Mouse (Mus musculus): ENCODE measurements around the gene Tshz3. TPM values are rescaled to one million over a fixed set of nuclear protein-coding genes. Genes with fewer than 3 reads are reported as not detected.

Gene Tshz3
- polyA plus RNA-seq, 1 experiment: 34.9 TPM

DNA sequence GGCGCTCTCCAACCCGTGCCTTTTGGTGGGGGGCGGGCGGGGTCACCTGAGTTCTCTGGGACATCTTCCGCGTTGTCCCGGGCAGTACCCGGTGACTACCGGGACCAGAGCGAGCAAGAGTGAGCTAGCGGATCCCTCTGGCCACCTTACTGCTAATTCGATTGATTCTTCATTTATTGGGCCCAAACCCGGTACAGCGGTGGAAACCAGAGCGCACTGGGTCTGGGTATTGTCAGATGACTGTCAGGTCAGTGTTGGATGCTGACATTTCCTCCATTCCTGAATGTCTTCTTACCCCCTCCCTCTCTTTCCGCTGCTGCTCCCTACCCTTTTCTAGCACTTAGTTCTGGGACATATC is 650 bp downstream of the Tshz3 start:
- TF ChIP-seq CTCF (IDR thresholded peaks at IDR 0.05; ENCODE audit: borderline replicate concordance, extremely low read depth, insufficient read depth, insufficient read length): no peak
- no peak for TF ChIP-seq POLR2A (IDR thresholded peaks at IDR 0.05; ENCODE audit: borderline replicate concordance, extremely low read depth, insufficient read depth, insufficient read length, poor library complexity, severe bottlenecking)
- DNase-seq (ENCODE audit: low read depth): peak; percentile 36

DNA sequence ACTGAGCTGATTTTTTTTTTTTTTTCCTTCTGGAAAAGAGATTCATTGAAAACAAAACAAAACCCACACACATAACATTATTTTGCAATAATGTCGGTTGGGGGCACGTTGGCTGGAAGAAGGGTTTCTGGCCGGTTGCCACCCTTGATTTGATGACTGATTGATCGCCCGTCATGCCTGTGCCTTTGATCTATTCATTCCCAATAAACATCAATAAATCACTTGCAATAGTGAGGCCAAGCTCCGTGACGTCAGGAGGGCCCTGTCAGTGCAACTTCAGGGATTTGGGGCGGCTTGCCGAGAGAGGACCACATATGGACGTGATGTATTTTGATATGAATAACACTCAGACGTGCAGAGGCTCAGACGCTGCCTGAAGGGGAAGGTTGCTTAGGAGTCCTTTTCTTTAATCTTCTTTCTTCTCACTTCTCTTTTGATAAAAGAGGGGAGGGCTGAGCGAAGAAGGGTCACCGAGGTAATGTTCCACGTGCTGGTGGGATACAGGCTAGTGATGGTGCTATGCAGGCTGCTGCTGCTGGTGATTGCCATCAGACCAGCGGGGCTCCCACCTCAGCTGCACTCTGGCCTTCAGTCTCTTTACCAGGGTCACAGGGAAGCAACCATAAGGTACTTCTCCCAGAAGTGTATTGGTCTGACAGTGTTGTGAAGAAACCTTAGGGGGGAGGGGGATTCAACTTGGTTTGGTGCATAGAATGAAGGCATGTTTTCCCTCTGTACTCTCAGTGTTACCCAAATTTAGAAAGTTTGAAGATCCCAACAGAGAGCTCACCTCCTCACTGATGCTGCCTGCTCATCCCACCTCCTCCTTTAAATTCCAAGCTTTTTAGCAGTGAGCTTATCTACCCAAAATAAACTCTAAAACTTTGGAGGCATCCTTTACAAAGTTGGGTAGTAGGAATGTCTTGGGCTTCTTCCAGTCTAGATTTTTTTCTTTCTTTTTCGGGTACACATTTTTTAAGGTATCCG is 1.4 kb downstream of the Tshz3 start:
- TF ChIP-seq POLR2A (IDR thresholded peaks at IDR 0.05; ENCODE audit: borderline replicate concordance, extremely low read depth, insufficient read depth, insufficient read length, poor library complexity, severe bottlenecking) (no peak), CTCF (IDR thresholded peaks at IDR 0.05; ENCODE audit: borderline replicate concordance, extremely low read depth, insufficient read depth, insufficient read length) (no peak)
- DNase-seq (ENCODE audit: low read depth): peak; percentile 50

DNA sequence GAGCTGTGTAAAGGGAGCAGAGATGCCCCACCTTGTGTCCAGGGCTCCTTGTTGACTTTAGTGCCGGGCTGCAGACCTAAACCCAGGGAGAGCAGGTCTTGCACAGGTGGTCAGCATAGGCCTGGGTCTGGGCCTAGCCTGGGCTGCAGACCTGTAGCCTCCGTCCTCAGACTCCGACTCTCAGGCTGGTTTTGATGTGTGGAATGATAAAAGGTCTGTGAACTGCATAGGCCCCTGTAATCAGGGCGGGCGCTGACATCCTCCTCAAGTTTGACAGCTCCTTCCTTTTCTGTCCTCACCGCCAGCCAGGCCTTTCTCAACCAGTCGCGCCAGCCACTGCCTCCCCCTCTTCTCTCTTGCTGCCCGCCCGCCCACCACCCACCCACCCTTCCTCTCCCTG is 8.7 kb downstream of the Tshz3 start:
- TF ChIP-seq POLR2A (IDR thresholded peaks at IDR 0.05; ENCODE audit: borderline replicate concordance, extremely low read depth, insufficient read depth, insufficient read length, poor library complexity, severe bottlenecking) (no peak), CTCF (IDR thresholded peaks at IDR 0.05; ENCODE audit: borderline replicate concordance, extremely low read depth, insufficient read depth, insufficient read length) (no peak)
- DNase-seq (ENCODE audit: low read depth): peak; percentile 70

GRCm38 (mm10) chr7:36707266-36707665 is 9.3 kb downstream of the Tshz3 start:
- DNase-seq (ENCODE audit: low read depth): peak; percentile 91
- no peak for TF ChIP-seq CTCF (IDR thresholded peaks at IDR 0.05; ENCODE audit: borderline replicate concordance, extremely low read depth, insufficient read depth, insufficient read length)
- TF ChIP-seq POLR2A (IDR thresholded peaks at IDR 0.05; ENCODE audit: borderline replicate concordance, extremely low read depth, insufficient read depth, insufficient read length, poor library complexity, severe bottlenecking): no peak

DNA sequence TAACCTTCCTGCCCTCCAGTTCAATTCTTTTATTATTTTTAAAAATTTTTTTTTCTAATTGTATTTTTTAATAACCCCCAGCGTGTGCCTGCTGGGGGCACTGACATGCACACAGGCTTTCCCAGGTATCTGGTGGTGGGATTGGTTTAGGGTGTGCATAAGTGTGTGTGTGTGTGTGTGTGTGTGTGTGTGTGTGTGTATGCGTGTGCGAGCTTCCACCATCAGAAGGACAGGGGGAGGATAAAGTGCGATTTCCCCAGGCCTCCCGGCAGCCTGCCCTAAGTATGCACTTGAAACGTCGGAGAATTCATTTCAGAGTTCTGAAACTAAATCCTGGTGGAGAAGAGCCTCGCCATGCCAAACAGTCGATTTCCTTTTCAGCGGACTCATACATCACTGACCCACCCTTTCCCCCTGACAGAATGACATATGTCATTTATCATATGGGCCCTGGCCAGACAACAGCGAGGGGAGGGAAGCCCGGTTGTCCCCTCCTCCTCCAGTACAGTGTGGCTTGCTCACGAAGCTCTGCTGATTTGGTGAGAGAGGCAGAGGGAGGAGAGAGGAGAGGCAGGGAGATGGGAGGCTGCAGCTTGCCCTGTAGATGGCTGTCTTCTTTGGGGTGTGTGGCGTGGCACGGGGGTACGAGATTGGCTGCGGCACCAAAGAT is 9.9 kb downstream of the Tshz3 start:
- TF ChIP-seq CTCF (IDR thresholded peaks at IDR 0.05; ENCODE audit: borderline replicate concordance, extremely low read depth, insufficient read depth, insufficient read length) (no peak), POLR2A (IDR thresholded peaks at IDR 0.05; ENCODE audit: borderline replicate concordance, extremely low read depth, insufficient read depth, insufficient read length, poor library complexity, severe bottlenecking) (no peak)
- peak; percentile 66 for DNase-seq (ENCODE audit: low read depth)

DNA sequence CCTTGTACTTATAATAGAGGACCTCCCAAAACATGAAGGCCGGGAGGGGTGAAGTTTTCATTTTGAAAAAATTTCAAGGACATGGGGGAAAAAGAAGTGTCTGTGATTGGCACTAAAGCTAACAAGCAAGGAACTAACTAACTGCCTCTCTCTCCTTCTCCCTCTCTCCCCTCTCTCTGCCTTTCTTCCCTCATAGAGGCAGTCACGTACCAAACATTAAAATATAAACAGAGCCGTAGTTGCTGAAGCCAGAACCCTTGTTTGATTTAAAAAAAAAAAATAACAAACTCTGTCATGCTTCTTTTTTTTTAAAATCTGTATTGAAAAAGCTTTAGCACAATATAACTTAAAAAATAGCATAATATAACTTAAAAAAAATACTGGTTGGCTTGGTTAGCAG is 10.9 kb downstream of the Tshz3 start:
- TF ChIP-seq CTCF (IDR thresholded peaks at IDR 0.05; ENCODE audit: borderline replicate concordance, extremely low read depth, insufficient read depth, insufficient read length) (no peak), POLR2A (IDR thresholded peaks at IDR 0.05; ENCODE audit: borderline replicate concordance, extremely low read depth, insufficient read depth, insufficient read length, poor library complexity, severe bottlenecking) (no peak)
- no peak for DNase-seq (ENCODE audit: low read depth)

DNA sequence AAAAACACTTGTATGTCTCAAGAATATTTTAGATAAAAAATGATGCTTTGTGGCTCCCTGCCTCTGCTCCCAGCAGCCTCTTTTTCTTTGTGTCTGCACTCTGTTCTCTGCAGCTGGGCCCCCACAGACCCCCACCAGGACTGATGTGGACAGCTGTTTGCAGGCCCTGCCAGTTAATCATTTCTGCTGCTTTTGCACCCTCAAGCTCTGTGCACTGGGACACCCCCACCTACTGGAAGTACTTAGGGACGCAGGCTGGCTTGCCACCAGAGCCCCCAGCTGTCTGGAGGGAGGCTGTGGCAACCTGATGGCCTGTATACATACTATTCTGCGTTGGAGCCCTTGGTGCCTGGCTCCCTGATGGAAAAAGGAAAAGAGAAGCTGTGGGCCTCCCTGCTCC is 11.3 kb downstream of the Tshz3 start:
- TF ChIP-seq CTCF (IDR thresholded peaks at IDR 0.05; ENCODE audit: borderline replicate concordance, extremely low read depth, insufficient read depth, insufficient read length) (peak; percentile 70), POLR2A (IDR thresholded peaks at IDR 0.05; ENCODE audit: borderline replicate concordance, extremely low read depth, insufficient read depth, insufficient read length, poor library complexity, severe bottlenecking) (no peak)
- peak; percentile 82 for DNase-seq (ENCODE audit: low read depth)

- TF ChIP-seq POLR2A (IDR thresholded peaks at IDR 0.05; ENCODE audit: borderline replicate concordance, extremely low read depth, insufficient read depth, insufficient read length, poor library complexity, severe bottlenecking) (no peak), CTCF (IDR thresholded peaks at IDR 0.05; ENCODE audit: borderline replicate concordance, extremely low read depth, insufficient read depth, insufficient read length) (no peak)
Observed at GRCm38 (mm10) chr7:36709974-36710373, 12.1 kb downstream of the Tshz3 start.

DNA sequence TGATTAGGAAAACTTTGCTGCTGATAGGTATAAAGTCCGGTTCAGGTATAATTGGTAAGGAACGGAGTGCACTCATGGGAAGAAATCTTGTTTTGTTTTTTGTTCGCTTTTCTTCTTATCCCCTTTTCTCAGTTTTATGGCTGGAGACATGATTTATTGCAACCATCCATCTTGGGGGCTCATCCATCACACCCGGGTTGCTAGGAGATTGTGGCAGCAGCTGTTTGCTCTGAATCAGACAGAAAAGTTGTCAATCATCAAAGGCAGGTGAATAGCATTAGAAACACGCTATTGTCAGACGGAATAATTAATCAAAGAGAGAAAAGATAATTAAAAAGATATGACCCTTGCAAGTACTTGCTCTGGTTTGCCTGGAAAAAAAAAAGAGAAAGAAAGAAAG is 12.5 kb downstream of the Tshz3 start:
- TF ChIP-seq CTCF (IDR thresholded peaks at IDR 0.05; ENCODE audit: borderline replicate concordance, extremely low read depth, insufficient read depth, insufficient read length): no peak
- no peak for TF ChIP-seq POLR2A (IDR thresholded peaks at IDR 0.05; ENCODE audit: borderline replicate concordance, extremely low read depth, insufficient read depth, insufficient read length, poor library complexity, severe bottlenecking)
- peak; percentile 56 for DNase-seq (ENCODE audit: low read depth)

More at GRCm38 (mm10) chr7:36709974-36710373, 12.1 kb downstream of the Tshz3 start:
- no peak for DNase-seq (ENCODE audit: low read depth)

DNA sequence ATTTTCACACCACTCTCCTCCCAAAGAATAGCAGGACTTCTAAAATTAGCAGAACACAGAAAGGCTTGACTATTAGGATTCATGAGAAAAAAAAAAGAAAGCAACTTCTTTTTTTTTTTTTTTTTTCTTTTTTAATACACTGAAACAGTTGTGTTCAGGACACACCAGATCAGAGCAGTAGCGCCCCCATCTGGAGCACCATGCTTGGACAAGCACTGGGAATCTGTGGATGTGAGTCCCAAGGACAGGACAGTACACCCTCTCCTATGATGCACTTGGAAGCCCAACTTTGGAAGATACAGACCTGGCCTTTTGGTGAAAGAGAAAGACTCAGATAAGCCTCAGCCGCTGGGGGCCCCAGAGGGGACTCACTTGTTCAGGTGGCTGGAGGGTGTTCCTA is 13.8 kb downstream of the Tshz3 start:
- no peak for DNase-seq (ENCODE audit: low read depth)
- TF ChIP-seq CTCF (IDR thresholded peaks at IDR 0.05; ENCODE audit: borderline replicate concordance, extremely low read depth, insufficient read depth, insufficient read length): no peak
- TF ChIP-seq POLR2A (IDR thresholded peaks at IDR 0.05; ENCODE audit: borderline replicate concordance, extremely low read depth, insufficient read depth, insufficient read length, poor library complexity, severe bottlenecking): no peak

DNA sequence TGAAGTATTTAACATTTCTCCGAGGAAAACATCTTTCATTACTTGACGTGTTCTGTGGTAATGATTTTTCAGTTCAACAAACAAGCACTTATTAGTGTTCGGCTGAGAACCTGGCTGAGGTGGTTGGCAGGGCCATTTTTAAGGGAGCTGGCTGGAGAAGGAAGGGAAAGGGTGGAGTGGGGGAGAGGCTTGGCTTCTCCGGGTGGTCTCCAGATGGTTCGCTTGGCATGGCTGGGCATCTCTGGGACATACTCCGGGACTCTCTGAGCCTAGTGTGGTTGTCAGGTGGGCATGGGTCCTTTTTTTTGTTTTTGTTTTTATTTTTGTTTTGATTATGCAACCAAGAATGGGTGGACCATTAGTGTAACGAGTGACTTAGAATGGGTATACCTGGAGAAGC is 16.4 kb downstream of the Tshz3 start:
- TF ChIP-seq CTCF (IDR thresholded peaks at IDR 0.05; ENCODE audit: borderline replicate concordance, extremely low read depth, insufficient read depth, insufficient read length) (no peak), POLR2A (IDR thresholded peaks at IDR 0.05; ENCODE audit: borderline replicate concordance, extremely low read depth, insufficient read depth, insufficient read length, poor library complexity, severe bottlenecking) (no peak)
- no peak for DNase-seq (ENCODE audit: low read depth)
